Comparison of ENCODE assay signal across 8 mouse cellular contexts in genomic region chr11:114676431-114676830, GRCm38 (mm10). TPM values are rescaled to one million over a fixed set of nuclear protein-coding genes. Genes with fewer than 3 reads are reported as not detected.
DNase-seq lines count a peak whose midpoint lies in the region; ATAC-seq and TF ChIP-seq lines count a peak whose summit lies in the region.

No protein-coding gene starts in this region.

- no peak for TF ChIP-seq CTCF in layer of hippocampus, adult 2 months (conservative IDR thresholded peaks at IDR 0.05)
- TF ChIP-seq CTCF in cortical plate, adult 2 months (IDR thresholded peaks at IDR 0.05; ENCODE audit: extremely low read depth, insufficient read depth, low read length) = no peak
- no peak for TF ChIP-seq CTCF in midbrain, postnatal 0 days (IDR thresholded peaks at IDR 0.05)

- H3K36me3 ChIP-seq in hindbrain, embryonic 13.5 days = peaks cover 28% of the 10 kb centered on the region
- H3K36me3 ChIP-seq in liver, embryonic 11.5 days (ENCODE audit: control insufficient read depth, insufficient read depth, low read length) = peaks cover 19% of the 10 kb centered on the region
- H3K36me3 ChIP-seq in midbrain, postnatal 0 days (ENCODE audit: insufficient read depth, low read length) = peaks cover 22% of the 10 kb centered on the region

- TF ChIP-seq POLR2A in cortical plate, adult 2 months (IDR thresholded peaks at IDR 0.05; ENCODE audit: extremely low read depth, insufficient read depth, low read length) = no peak

- peak overlapping the region; percentile 77 for H3K9ac ChIP-seq in hindbrain, embryonic 13.5 days
- H3K9ac ChIP-seq in liver, embryonic 11.5 days (ENCODE audit: low read depth, low read length) = peak overlapping the region; percentile 67
- peak overlapping the region; percentile 57; the same call in 1 of the 2 replicates for H3K9ac ChIP-seq in midbrain, postnatal 0 days (replicated peaks; ENCODE audit: low read length, poor library complexity, severe bottlenecking)

- peak overlapping the region; percentile 74 for H3K4me3 ChIP-seq in layer of hippocampus, adult 2 months
- peak overlapping the region; percentile 46 for H3K4me3 ChIP-seq in cortical plate, adult 2 months (ENCODE audit: insufficient read depth, low read length)
- H3K4me3 ChIP-seq in hindbrain, embryonic 13.5 days = peak overlapping the region; percentile 52
- peak overlapping the region; percentile 69 for H3K4me3 ChIP-seq in liver, embryonic 11.5 days (ENCODE audit: low read depth, low read length)
- H3K4me3 ChIP-seq in midbrain, postnatal 0 days (ENCODE audit: low read depth, low read length) = peak overlapping the region; percentile 43

- peak overlapping the region; percentile 77 for H3K4me2 ChIP-seq in hindbrain, embryonic 13.5 days
- peak overlapping the region; percentile 100 for H3K4me2 ChIP-seq in liver, embryonic 11.5 days
- H3K4me2 ChIP-seq in midbrain, postnatal 0 days (ENCODE audit: low read depth, low read length, poor library complexity, severe bottlenecking) = peak overlapping the region; percentile 71

- H3K4me1 ChIP-seq in cortical plate, adult 2 months (ENCODE audit: control insufficient read depth, insufficient read depth, low read length) = no peaks in the 10 kb centered on the region
- peaks cover 58% of the 10 kb centered on the region for H3K4me1 ChIP-seq in hindbrain, embryonic 13.5 days (replicated peaks)
- H3K4me1 ChIP-seq in liver, embryonic 11.5 days (replicated peaks; ENCODE audit: control insufficient read depth, insufficient read depth, low read length) = peaks cover 26% of the 10 kb centered on the region
- peaks cover 5% of the 10 kb centered on the region; the same call in 1 of the 2 replicates for H3K4me1 ChIP-seq in midbrain, postnatal 0 days (ENCODE audit: insufficient read depth, low read length)

- H3K27ac ChIP-seq in layer of hippocampus, adult 2 months = peak overlapping the region; percentile 88
- 0 out of 2 replicates have a peak overlapping the region, but pooled peaks have one; percentile 2 for H3K27ac ChIP-seq in cortical plate, adult 2 months (ENCODE audit: insufficient read depth, low read length)
- H3K27ac ChIP-seq in hindbrain, embryonic 13.5 days = peak overlapping the region; percentile 41
- no peak overlapping the region for H3K27ac ChIP-seq in liver, embryonic 11.5 days (ENCODE audit: low read depth, low read length)
- H3K27ac ChIP-seq in midbrain, postnatal 0 days (ENCODE audit: low read depth, low read length) = no peak overlapping the region; the same call in 1 of the 2 replicates

- WGBS in hindbrain, embryonic 13.5 days = 6% methylated on average over 14 of the region's 14 CpGs
- WGBS in liver, embryonic 11.5 days = 8% methylated on average over 14 of the region's 14 CpGs
- 13% methylated on average over 14 of the region's 14 CpGs for WGBS in midbrain, postnatal 0 days

- no peaks in the 10 kb centered on the region for H3K9me3 ChIP-seq in hindbrain, embryonic 13.5 days
- no peaks in the 10 kb centered on the region for H3K9me3 ChIP-seq in liver, embryonic 11.5 days (ENCODE audit: control insufficient read depth, low read length)
- H3K9me3 ChIP-seq in midbrain, postnatal 0 days (ENCODE audit: low read length) = no peaks in the 10 kb centered on the region

- peaks cover 16% of the 10 kb centered on the region for H3K27me3 ChIP-seq in hindbrain, embryonic 13.5 days
- H3K27me3 ChIP-seq in liver, embryonic 11.5 days (replicated peaks; ENCODE audit: control insufficient read depth, insufficient read depth, low read length) = no peaks in the 10 kb centered on the region
- H3K27me3 ChIP-seq in midbrain, postnatal 0 days (ENCODE audit: insufficient read depth, low read length) = no peaks in the 10 kb centered on the region; the same call in 1 of the 2 replicates

- no peak for ATAC-seq in hindbrain, embryonic 13.5 days (ENCODE audit: low FRiP score)
- no peak for ATAC-seq in liver, embryonic 11.5 days (replicated peaks; ENCODE audit: low FRiP score)
- ATAC-seq in midbrain, postnatal 0 days (ENCODE audit: low FRiP score) = no peak

- no peak for DNase-seq in layer of hippocampus, adult 2 months (ENCODE audit: low spot score in 2 of 2)
- no peak for DNase-seq in layer of hippocampus, adult 9-11 months
- DNase-seq in liver, embryonic 11.5 days (ENCODE audit: low spot score) = no peak
- DNase-seq in midbrain, postnatal 0 days (ENCODE audit: low spot score) = no peak
- no peak for DNase-seq in thymus, postnatal 4 days
- DNase-seq in thymus, postnatal 25 days = no peak

RNA-seq across cellular contexts. Expression of gene Ttyh2, which starts 1.2 kb away (rescaled TPM):
- 10 to 100 TPM; 24.4 to 27.8 TPM for total RNA-seq in layer of hippocampus, adult 2 months (2021)
- 29.1 and 33.1 TPM in 2 replicates for polyA plus RNA-seq in cortical plate, adult 2 months (2012; rRNA removed)
- 33.0 and 33.9 TPM in 2 replicates for polyA plus RNA-seq in hindbrain, embryonic 13.5 days (2015; fragmentation: Nextera tagmentation; extraction: Ambion mirVana)
- polyA plus RNA-seq in liver, embryonic 11.5 days (2014; fragmentation: Nextera tagmentation; extraction: Ambion mirVana) = 7.1 and 7.4 TPM in 2 replicates
- total RNA-seq in midbrain, postnatal 0 days (2014; rRNA removed) = 42.8 and 58.2 TPM in 2 replicates
- 27.1 and 29.4 TPM in 2 replicates for polyA plus RNA-seq in midbrain, postnatal 0 days (2015; fragmentation: Nextera tagmentation; extraction: Ambion mirVana)

RNA-seq across cellular contexts. Expression of gene Rpl38, which starts 8.1 kb away (rescaled TPM):
- 100 to 1,000 TPM; 905 to 943 TPM for total RNA-seq in layer of hippocampus, adult 2 months (2021)
- polyA plus RNA-seq in cortical plate, adult 2 months (2012; rRNA removed) = 1,795 and 1,828 TPM in 2 replicates
- polyA plus RNA-seq in hindbrain, embryonic 13.5 days (2015; fragmentation: Nextera tagmentation; extraction: Ambion mirVana) = 809 and 885 TPM in 2 replicates
- 1,440 and 1,641 TPM in 2 replicates for polyA plus RNA-seq in liver, embryonic 11.5 days (2014; fragmentation: Nextera tagmentation; extraction: Ambion mirVana)
- 903 and 1,541 TPM in 2 replicates for total RNA-seq in midbrain, postnatal 0 days (2014; rRNA removed)
- 889 and 977 TPM in 2 replicates for polyA plus RNA-seq in midbrain, postnatal 0 days (2015; fragmentation: Nextera tagmentation; extraction: Ambion mirVana)

RNA-seq across cellular contexts. Expression of gene Dnaic2, which starts 50.8 kb away (rescaled TPM):
- 1 to 10 TPM; 1.4 to 1.5 TPM for total RNA-seq in layer of hippocampus, adult 2 months (2021)
- 2.0 and 2.9 TPM in 2 replicates for polyA plus RNA-seq in cortical plate, adult 2 months (2012; rRNA removed)
- polyA plus RNA-seq in hindbrain, embryonic 13.5 days (2015; fragmentation: Nextera tagmentation; extraction: Ambion mirVana) = 2.9 and 3.8 TPM in 2 replicates
- polyA plus RNA-seq in liver, embryonic 11.5 days (2014; fragmentation: Nextera tagmentation; extraction: Ambion mirVana) = not detected in 2 replicates
- 3.8 and 4.4 TPM in 2 replicates for total RNA-seq in midbrain, postnatal 0 days (2014; rRNA removed)
- polyA plus RNA-seq in midbrain, postnatal 0 days (2015; fragmentation: Nextera tagmentation; extraction: Ambion mirVana) = 2.0 and 3.2 TPM in 2 replicates

Comparison
In these comparisons a context has a peak if more than half of its experiments do, and no peak if none do; other contexts are left out.
1. H3K27ac ChIP-seq: peak in layer of hippocampus, adult 2 months (single experiment), cortical plate, adult 2 months (single experiment) and hindbrain, embryonic 13.5 days (single experiment); none in liver, embryonic 11.5 days (single experiment) and midbrain, postnatal 0 days (single experiment).
2. Peak in every context shown above with its lines, with median percentiles within 50 percentile points of each other: H3K4me3 ChIP-seq, H3K4me2 ChIP-seq and H3K9ac ChIP-seq.